Mouse (Mus musculus) kidney, embryonic 15.5 days (tissue): ENCODE measurements at regions not wholly inside any gene's neighbourhood (a gene's known extent, or its start where the extent isn't known, plus 50 kb on each side); places are given as distances from the start of the nearest gene placed in this dataset.

Experiments
- ATAC-seq: fragments of 200-750 bp; cut with Nextera tagmentation; replicated peaks from 2 replicates; pipeline ENCODE4 v1.8.0; 2017; ENCODE audit warnings: moderate TSS enrichment; ENCODE audit not compliant: low FRiP score
- H3K27ac ChIP-seq: fragments of 300-500 bp; sonication (generic); 2 replicates; pipeline ENCODE4 v1.5.1; 2015; ENCODE audit warnings: mild to moderate bottlenecking, inconsistent platforms
- H3K27me3 ChIP-seq: fragments of 300-500 bp; sonication (generic); 2 replicates; pipeline ENCODE4 v1.6.1; 2015; ENCODE audit warnings: inconsistent platforms
- H3K36me3 ChIP-seq: fragments of 300-500 bp; sonication (generic); 2 replicates; pipeline ENCODE4 v1.6.1; 2015; ENCODE audit warnings: inconsistent platforms
- H3K4me1 ChIP-seq: fragments of 300-500 bp; sonication (generic); 2 replicates; pipeline ENCODE4 v1.6.1; 2015; ENCODE audit warnings: inconsistent platforms
- H3K4me2 ChIP-seq: fragments of 300-500 bp; sonication (generic); 2 replicates; pipeline ENCODE4 v1.6.1; 2015; ENCODE audit warnings: moderate library complexity, mild to moderate bottlenecking, inconsistent platforms
- H3K4me3 ChIP-seq: fragments of 300-500 bp; sonication (generic); replicated peaks from 2 replicates; pipeline ENCODE4 v1.5.1; 2015; ENCODE audit warnings: mild to moderate bottlenecking, inconsistent platforms
- H3K9ac ChIP-seq: fragments of 300-500 bp; sonication (generic); 2 replicates; pipeline ENCODE4 v1.6.1; 2015; ENCODE audit warnings: mild to moderate bottlenecking, inconsistent platforms
- H3K9me3 ChIP-seq: fragments of 300-500 bp; sonication (generic); replicated peaks from 2 replicates; pipeline ENCODE4 v1.6.1; 2016; ENCODE audit warnings: inconsistent platforms
- WGBS: fragments of 180-500 bp; shearing (Covaris S2); methylation state at CpG from one replicate; pipeline ENCODE4 v1.1.7; 2015; ENCODE audit warnings: mixed read lengths; 5-methylcytosine and 5-hydroxymethylcytosine counted together

DNA sequence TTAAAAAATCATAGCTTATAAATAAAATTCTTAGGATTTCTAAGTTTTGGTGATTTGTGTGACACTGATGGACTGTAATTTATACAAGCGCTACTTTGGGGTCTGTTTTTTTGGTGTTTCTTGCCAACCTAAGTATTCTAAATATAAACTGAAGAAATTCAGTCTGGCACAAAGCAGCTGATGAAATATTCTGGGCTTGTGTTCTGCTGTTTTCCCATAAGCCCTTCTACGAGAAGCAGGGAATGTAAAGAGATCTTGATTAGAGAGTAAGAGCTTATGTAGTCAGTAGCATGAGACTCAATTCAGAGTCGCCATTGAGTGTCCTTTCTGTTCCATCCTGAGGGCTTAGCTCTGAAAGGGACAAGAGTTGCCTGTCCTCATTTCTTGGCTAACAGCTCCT lies 1046.9 kb downstream of the Car8 start:
- no peak for ATAC-seq
- WGBS = 80% methylated on average over 3 of the region's 3 CpGs
- no peaks in the 10 kb centered on the region for H3K9me3 ChIP-seq

DNA sequence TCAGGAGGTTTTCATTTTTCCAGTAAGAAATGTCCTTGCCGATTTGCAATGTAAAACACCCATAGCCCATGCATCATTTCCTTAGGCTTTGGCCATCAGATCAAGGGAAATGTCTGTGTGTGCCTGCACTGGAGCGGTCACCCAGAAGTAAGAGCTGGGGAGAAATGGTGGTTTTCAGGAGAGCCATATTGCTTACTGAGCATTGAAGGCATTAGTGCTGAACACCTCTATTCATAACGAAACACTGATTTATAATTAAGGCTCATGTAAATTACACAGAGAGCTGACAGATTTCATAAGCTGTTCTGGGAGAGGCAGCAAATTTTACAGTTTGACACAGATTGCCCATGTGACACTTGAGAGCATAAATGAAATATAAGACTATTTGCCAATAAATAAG lies 1047.6 kb downstream of the Car8 start:
- Histone ChIP-seq H3K27ac (no peak overlapping the region), H3K9ac (no peak overlapping the region), H3K9me3 (no peaks in the 10 kb centered on the region), H3K27me3 (no peaks in the 10 kb centered on the region), H3K4me1 (no peaks in the 10 kb centered on the region), H3K4me3 (no peak overlapping the region), H3K36me3 (no peaks in the 10 kb centered on the region), H3K4me2 (no peak overlapping the region)
- WGBS = 70% methylated on average over 3 of the region's 3 CpGs
- ATAC-seq = no peak

More for the DNA sequence above, 1046.9 kb downstream of the Car8 start:
- no peak overlapping the region for H3K9ac ChIP-seq
- no peak overlapping the region for H3K27ac ChIP-seq
- H3K27me3 ChIP-seq = no peaks in the 10 kb centered on the region
- no peaks in the 10 kb centered on the region for H3K36me3 ChIP-seq
- no peak overlapping the region for H3K4me2 ChIP-seq
- H3K4me3 ChIP-seq = no peak overlapping the region
- H3K4me1 ChIP-seq = no peaks in the 10 kb centered on the region

DNA sequence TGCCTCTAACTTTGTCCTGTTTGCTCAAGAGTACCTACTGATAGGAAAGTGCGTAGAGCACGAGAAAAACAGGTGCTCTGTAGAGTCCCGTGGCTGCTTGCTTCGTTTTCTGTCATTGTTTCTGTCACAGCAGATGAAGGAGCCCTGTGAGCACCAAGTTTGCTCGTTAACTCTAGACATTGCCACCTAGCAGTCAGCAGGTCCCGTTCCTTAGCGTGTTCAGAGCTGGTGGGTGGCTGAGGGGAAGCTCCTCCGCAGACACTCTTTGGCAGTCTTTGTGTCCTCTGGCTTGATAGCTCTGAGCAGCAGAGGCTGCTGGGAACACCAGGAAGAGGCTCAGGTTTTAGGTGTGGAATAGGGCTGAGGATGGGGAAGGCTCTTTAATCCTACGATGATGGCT lies 1063.8 kb downstream of the Car8 start:
- Histone ChIP-seq H3K27ac (no peak overlapping the region), H3K4me1 (no peaks in the 10 kb centered on the region), H3K4me3 (no peak overlapping the region), H3K36me3 (no peaks in the 10 kb centered on the region), H3K27me3 (no peaks in the 10 kb centered on the region), H3K4me2 (no peak overlapping the region), H3K9ac (no peak overlapping the region), H3K9me3 (no peaks in the 10 kb centered on the region)
- 87% methylated on average over 9 of the region's 9 CpGs for WGBS
- ATAC-seq = no peak

DNA sequence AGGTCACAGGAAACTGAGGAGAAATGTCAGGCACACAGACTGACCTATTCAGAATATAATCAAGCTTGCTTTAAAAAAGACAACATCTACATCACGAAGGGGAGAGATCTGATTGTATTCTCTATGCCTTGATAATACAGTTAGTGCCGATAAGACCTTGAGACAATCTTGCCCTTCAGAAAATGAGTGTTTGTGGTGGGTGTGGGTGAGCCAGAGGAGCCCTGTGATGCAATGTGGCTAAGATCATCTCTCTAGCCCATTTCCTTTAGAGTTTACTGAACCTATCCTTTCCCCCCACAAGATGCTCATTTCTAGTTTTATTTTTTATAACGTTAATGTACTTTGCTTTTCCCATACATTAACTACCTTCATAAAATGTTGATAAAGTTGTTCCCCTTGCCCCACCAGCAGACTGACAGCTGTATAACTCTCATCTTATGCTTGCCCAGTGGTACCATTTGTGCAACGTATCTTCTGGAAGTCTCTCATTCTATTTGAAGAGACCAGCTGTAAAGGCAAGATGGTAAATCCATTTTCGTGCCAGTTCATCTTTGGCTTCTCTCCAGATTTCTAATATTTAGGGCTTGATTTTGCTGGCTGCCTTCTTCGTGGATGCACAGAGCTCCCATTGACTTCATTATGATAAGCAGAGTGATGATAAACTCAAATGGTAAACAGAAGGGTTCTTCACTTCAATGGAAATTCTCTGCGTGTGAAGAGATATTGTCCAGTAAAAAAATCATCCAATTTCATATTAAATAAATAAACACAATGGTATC lies 1066.1 kb downstream of the Car8 start:
- Histone ChIP-seq H3K27ac (no peak overlapping the region), H3K9ac (no peak overlapping the region), H3K4me3 (no peak overlapping the region), H3K36me3 (no peaks in the 10 kb centered on the region), H3K27me3 (no peaks in the 10 kb centered on the region), H3K4me1 (no peaks in the 10 kb centered on the region), H3K4me2 (no peak overlapping the region), H3K9me3 (no peaks in the 10 kb centered on the region)
- ATAC-seq = no peak
- WGBS = 81% methylated on average over 7 of the region's 7 CpGs

DNA sequence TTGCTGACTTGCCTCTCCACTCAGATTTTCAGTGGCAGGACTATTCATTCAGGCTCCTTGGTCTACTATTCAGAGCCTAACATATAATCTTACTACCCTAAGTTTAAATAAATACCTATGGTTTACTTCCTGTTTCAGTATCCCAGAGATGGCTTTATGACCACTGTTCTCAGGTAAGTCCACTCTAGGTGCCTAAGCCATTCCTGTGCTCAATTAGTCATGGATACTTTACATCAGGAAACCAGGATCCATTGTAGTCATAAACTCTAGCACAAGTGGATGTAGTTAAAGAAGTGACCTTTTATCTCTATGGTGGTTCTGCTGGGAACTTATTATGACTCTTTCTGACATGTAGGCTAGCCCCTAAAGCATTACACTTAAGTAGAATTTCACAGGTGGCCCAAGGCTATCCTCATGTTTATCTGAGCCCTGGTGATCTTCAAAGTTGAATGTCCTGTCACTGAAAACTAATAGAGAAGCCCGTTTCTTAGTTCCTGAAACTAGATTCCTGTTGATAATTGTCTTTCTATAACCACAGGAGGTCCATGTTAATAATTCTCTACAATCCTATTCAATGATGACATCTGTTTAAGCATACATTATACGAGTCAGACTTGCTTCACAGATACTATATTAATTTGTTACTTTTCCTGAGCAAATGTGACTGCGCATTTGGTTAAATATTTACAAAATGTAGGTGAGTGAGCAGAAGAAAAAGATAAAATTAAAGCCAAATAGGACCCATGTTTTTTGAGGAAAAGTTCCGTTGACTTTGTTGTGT lies 1067.0 kb downstream of the Car8 start:
- ATAC-seq = no peak
- H3K9ac ChIP-seq = no peak overlapping the region
- 73% methylated on average over 4 of the region's 4 CpGs for WGBS
- no peaks in the 10 kb centered on the region for H3K36me3 ChIP-seq
- H3K4me3 ChIP-seq = no peak overlapping the region
- H3K4me1 ChIP-seq = no peaks in the 10 kb centered on the region
- no peaks in the 10 kb centered on the region for H3K9me3 ChIP-seq
- no peak overlapping the region for H3K4me2 ChIP-seq
- H3K27me3 ChIP-seq = no peaks in the 10 kb centered on the region
- H3K27ac ChIP-seq = no peak overlapping the region

DNA sequence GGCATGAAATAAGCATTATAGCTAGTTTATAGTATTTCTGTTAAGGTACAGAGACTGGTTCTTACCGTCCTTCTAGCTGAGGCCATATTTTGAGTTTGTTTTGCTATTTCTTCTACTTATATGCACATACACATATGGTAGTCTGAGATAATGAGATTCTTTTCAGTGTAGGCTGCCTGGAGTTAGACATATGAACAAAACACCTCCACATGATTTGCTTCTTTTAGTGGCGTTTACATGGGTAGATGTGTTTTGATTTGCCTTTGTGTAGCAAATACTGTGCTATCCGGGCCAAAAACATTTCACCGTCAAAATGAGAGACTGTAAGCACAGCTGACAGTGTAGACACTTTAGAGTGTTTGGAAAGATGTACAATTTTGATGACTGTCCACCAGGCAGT lies 1077.4 kb downstream of the Car8 start:
- no peak for ATAC-seq
- Histone ChIP-seq H3K4me3 (no peak overlapping the region), H3K9ac (no peak overlapping the region), H3K4me2 (no peak overlapping the region), H3K27ac (no peak overlapping the region), H3K9me3 (no peaks in the 10 kb centered on the region), H3K36me3 (no peaks in the 10 kb centered on the region), H3K27me3 (no peaks in the 10 kb centered on the region), H3K4me1 (no peaks in the 10 kb centered on the region)
- WGBS = 82% methylated on average over 4 of the region's 4 CpGs

DNA sequence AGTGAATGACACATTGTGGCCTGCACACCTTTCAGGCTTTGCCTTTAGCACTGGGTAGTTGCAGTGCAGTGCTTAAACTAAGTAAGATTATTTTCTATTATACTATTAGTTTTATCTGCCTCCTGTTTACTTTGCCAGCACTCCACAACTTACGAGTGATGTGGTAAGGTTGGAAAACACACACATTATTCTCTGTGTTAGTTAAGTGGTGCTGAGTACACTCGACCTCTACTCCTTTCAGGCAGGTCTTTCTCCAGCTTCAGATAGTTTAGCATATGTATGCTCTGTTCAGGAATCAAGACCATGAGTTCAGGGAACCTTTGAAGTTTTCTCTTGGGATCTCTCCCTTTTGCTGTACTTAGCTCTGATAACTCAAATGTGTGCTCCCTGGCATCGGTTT lies 1081.0 kb downstream of the Car8 start:
- Histone ChIP-seq H3K27me3 (no peaks in the 10 kb centered on the region), H3K9me3 (no peaks in the 10 kb centered on the region), H3K27ac (no peak overlapping the region), H3K36me3 (no peaks in the 10 kb centered on the region), H3K4me3 (no peak overlapping the region), H3K9ac (no peak overlapping the region), H3K4me1 (no peaks in the 10 kb centered on the region), H3K4me2 (no peak overlapping the region)
- no peak for ATAC-seq
- 79% methylated on average over 3 of the region's 3 CpGs for WGBS

DNA sequence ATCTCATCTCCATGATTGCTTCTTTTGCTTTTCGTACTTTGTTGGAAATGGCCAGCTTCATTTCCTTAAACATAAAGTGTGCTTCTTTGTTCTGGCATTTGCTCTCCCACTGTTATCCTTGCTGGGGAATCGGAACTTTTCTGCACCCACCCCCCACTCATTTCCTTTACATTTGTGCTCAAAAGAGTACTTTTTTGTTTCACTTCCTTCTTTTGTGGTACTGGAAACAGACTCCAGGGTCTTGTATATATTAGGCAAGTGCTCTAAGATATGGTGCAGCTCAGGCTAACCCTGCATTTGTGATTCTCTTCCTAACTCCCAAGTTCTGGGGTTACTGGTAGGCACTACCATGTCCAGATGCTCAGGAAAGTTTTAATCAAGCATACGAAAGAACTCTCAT lies 1084.6 kb downstream of the Car8 start:
- Histone ChIP-seq H3K9ac (no peak overlapping the region), H3K36me3 (no peaks in the 10 kb centered on the region), H3K4me1 (no peaks in the 10 kb centered on the region), H3K4me2 (no peak overlapping the region), H3K9me3 (no peaks in the 10 kb centered on the region), H3K27me3 (no peaks in the 10 kb centered on the region), H3K4me3 (no peak overlapping the region), H3K27ac (no peak overlapping the region)
- WGBS = 70% methylated on average over 3 of the region's 3 CpGs
- ATAC-seq = no peak

DNA sequence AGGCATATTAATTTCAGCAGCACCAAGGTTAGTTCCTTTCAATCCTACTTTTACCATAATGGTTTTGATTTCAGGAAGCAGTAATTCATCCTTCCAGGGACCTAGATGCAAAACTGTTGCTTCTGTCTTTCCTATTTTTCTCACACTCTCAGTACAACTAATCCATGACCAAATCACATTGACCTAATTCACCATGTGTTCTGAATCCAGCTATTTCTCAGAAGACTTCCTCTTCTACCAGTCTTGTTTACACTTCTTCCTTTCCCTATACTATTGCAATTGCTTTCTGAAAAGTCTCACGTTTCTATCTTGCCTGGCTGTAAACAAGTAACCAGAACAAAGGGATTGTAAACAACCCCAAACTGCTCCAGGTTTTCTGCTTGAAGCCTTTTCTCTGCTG lies 1085.0 kb downstream of the Car8 start:
- no peaks in the 10 kb centered on the region for H3K36me3 ChIP-seq
- no peaks in the 10 kb centered on the region for H3K4me1 ChIP-seq
- ATAC-seq = no peak
- H3K4me2 ChIP-seq = no peak overlapping the region
- H3K27ac ChIP-seq = no peak overlapping the region
- no peaks in the 10 kb centered on the region for H3K9me3 ChIP-seq
- H3K27me3 ChIP-seq = no peaks in the 10 kb centered on the region
- H3K4me3 ChIP-seq = no peak overlapping the region
- 13% methylated on average over 1 of the region's 1 CpGs for WGBS
- H3K9ac ChIP-seq = no peak overlapping the region

DNA sequence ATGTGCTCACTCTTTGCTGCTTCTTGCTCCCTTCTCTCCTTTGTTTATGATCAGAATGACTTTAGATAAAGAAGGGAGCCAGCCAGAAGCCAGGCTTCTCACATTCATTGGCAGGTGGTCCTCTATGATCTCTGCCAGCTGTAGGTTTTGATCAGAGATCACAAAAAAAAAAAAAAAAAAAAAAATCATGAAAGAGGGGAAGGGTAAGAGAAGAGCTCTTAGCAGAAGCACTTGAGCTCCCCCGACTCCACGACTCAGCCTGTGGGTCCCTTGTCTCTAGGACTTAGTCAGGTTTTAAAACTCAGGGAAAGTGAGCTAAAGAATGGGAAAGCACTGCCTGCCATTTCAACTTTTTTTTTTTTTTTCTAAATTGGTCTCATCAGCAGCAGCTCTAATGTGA lies 1093.1 kb downstream of the Car8 start:
- Histone ChIP-seq H3K27ac (no peak overlapping the region), H3K4me1 (no peaks in the 10 kb centered on the region)
- WGBS = 73% methylated on average over 2 of the region's 2 CpGs

DNA sequence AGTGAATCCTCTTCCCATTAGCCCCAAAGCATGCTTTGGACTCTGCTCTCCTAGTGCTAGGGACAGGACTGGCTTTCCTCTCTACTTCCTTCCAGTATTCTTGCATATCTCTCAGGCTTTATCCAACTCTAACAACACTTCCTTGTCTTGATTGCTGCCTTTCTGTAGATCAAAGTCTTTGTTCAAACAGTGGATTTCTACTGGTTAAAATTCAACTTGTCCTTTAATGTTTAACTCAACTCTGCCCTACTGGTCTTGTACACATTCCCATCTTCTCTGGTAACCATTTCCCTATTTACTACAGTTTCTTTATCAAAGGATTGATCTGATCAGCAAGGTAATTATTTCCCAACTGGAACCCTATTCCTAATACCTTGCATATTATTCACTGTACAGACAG lies 1094.6 kb downstream of the Car8 start:
- no peak overlapping the region for H3K4me2 ChIP-seq
- H3K4me3 ChIP-seq = no peak overlapping the region
- H3K9ac ChIP-seq = no peak overlapping the region
- no peaks in the 10 kb centered on the region for H3K36me3 ChIP-seq
- H3K9me3 ChIP-seq = no peaks in the 10 kb centered on the region
- peak; percentile 87 for ATAC-seq
- peak overlapping the region; percentile 87 for H3K27ac ChIP-seq
- H3K4me1 ChIP-seq = no peaks in the 10 kb centered on the region
- H3K27me3 ChIP-seq = no peaks in the 10 kb centered on the region

More for the DNA sequence above, 1093.1 kb downstream of the Car8 start:
- Histone ChIP-seq H3K27me3 (no peaks in the 10 kb centered on the region), H3K4me3 (no peak overlapping the region), H3K9ac (no peak overlapping the region), H3K36me3 (no peaks in the 10 kb centered on the region), H3K4me2 (no peak overlapping the region), H3K9me3 (no peaks in the 10 kb centered on the region)
- no peak for ATAC-seq

DNA sequence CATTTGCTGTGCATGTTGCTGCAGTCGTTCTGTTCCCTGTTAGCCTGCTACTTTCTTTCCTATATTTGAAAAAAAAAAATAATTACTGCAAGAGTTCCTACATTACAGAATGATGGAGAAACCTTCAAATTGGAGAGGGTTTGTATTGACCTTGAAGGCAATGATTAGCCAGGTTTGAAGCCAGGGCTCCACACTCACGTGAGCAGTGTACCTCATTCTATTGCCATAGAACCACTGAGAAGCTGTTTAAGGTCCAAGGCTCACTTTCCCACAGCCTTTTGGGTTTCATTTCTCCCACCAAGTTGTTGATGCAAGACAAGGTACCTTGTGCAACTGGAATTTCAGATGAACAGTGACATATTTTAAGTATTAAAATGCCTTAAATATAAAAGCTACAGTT lies 1095.2 kb downstream of the Car8 start:
- Histone ChIP-seq H3K27me3 (no peaks in the 10 kb centered on the region), H3K27ac (peak overlapping the region; percentile 87), H3K9ac (no peak overlapping the region), H3K9me3 (no peaks in the 10 kb centered on the region), H3K4me3 (no peak overlapping the region), H3K4me1 (no peaks in the 10 kb centered on the region), H3K4me2 (no peak overlapping the region), H3K36me3 (no peaks in the 10 kb centered on the region)
- ATAC-seq = peak; percentile 86
- 61% methylated on average over 2 of the region's 2 CpGs for WGBS
